Mouse (Mus musculus) liver, postnatal 0 days (tissue): ENCODE measurements around the gene Ntm. TPM values are rescaled to one million over a fixed set of nuclear protein-coding genes. Genes with fewer than 3 reads are reported as not detected.

Source experiments
- ATAC-seq: fragments of 200-750 bp; cut with Nextera tagmentation; 2 replicates; pipeline ENCODE4 v1.8.0; 2017; ENCODE audit warnings: mild to moderate bottlenecking, moderate library complexity
- DNase-seq: peaks from one replicate; pipeline ENCODE4 v3.0.0-alpha.2; 2016
- H3K27ac ChIP-seq: fragments of 300-500 bp; sonication (generic); 2 replicates; pipeline ENCODE4 v1.5.1; 2014; ENCODE audit warnings: antibody characterized with exemption, moderate library complexity, mild to moderate bottlenecking, low read depth
- H3K27me3 ChIP-seq: fragments of 300-500 bp; sonication (generic); 2 replicates; pipeline ENCODE4 v1.6.1; 2014; ENCODE audit warnings: low read length, control low read depth, mixed read lengths; ENCODE audit not compliant: insufficient read depth
- H3K36me3 ChIP-seq: fragments of 300-500 bp; sonication (generic); replicated peaks from 2 replicates; pipeline ENCODE4 v1.6.1; 2014; ENCODE audit warnings: mild to moderate bottlenecking, control low read depth, low read length, moderate library complexity, mixed read lengths; ENCODE audit not compliant: insufficient read depth
- H3K4me1 ChIP-seq: fragments of 300-500 bp; sonication (generic); 2 replicates; pipeline ENCODE4 v1.6.1; 2014; ENCODE audit warnings: antibody characterized with exemption, mild to moderate bottlenecking, control low read depth; ENCODE audit not compliant: insufficient read depth
- H3K4me2 ChIP-seq: fragments of 300-500 bp; sonication (generic); 2 replicates; pipeline ENCODE4 v1.6.1; 2014; ENCODE audit warnings: low read depth, mild to moderate bottlenecking, low read length, moderate library complexity, mixed read lengths
- H3K4me3 ChIP-seq: fragments of 300-500 bp; sonication (generic); 2 replicates; pipeline ENCODE4 v1.5.1; 2014; ENCODE audit warnings: low read depth, low read length
- H3K9ac ChIP-seq: fragments of 300-500 bp; sonication (generic); replicated peaks from 2 replicates; pipeline ENCODE4 v1.6.1; 2014; ENCODE audit warnings: mild to moderate bottlenecking, moderate library complexity
- H3K9me3 ChIP-seq: fragments of 300-500 bp; sonication (generic); 2 replicates; pipeline ENCODE4 v1.6.1; 2016; ENCODE audit warnings: mild to moderate bottlenecking, control low read depth, low read length, mixed read lengths
- CTCF ChIP-seq: sonication (generic); IDR thresholded peaks from 2 replicates; pipeline ENCODE4 v1.5.1; 2016; ENCODE audit warnings: antibody characterized with exemption, low read depth
- EP300 ChIP-seq: IDR thresholded peaks from 2 replicates; pipeline ENCODE4 v1.6.1; 2016; ENCODE audit warnings: antibody characterized with exemption, low read depth, mild to moderate bottlenecking
- WGBS: fragments of 180-500 bp; shearing (Covaris S2); extraction: QIAGEN DNeasy Blood & Tissue Kit; methylation state at CpG from one replicate; pipeline ENCODE4 v1.1.7; 2014; ENCODE audit not compliant: insufficient replicate concordance; 5-methylcytosine and 5-hydroxymethylcytosine counted together
- polyA plus RNA-seq: library from polyadenylated mRNA; unstranded; fragments of >200 nt; fragmentation: Nextera tagmentation; extraction: Ambion mirVana; gene quantifications from 2 replicates; pipeline ENCODE4 v1.2.1, GENCODE M21; 2015

Gene Ntm
- polyA plus RNA-seq, 1 experiment from 2014 or later = 1.00 TPM

GRCm38 (mm10) chr9:29369621-29370020, 593.3 kb downstream of the Ntm start:
- no peak for ATAC-seq
- Histone ChIP-seq H3K4me3 (no peak overlapping the region), H3K4me1 (no peaks in the 10 kb centered on the region), H3K9ac (no peak overlapping the region), H3K27me3 (no peaks in the 10 kb centered on the region), H3K36me3 (no peaks in the 10 kb centered on the region), H3K27ac (no peak overlapping the region), H3K4me2 (no peak overlapping the region), H3K9me3 (no peaks in the 10 kb centered on the region)
- 73% methylated on average over 3 of the region's 3 CpGs for WGBS
- TF ChIP-seq EP300 (no peak), CTCF (no peak)
- DNase-seq = no peak

- no peaks in the 10 kb centered on the region for H3K27me3 ChIP-seq
- no peak overlapping the region for H3K27ac ChIP-seq
- H3K36me3 ChIP-seq = no peaks in the 10 kb centered on the region
- no peaks in the 10 kb centered on the region for H3K4me1 ChIP-seq
- WGBS = 45% methylated on average over 3 of the region's 3 CpGs
- H3K9ac ChIP-seq = no peak overlapping the region
- TF ChIP-seq CTCF (no peak), EP300 (no peak)
- no peak for DNase-seq
- no peak overlapping the region for H3K4me2 ChIP-seq
- no peak overlapping the region for H3K4me3 ChIP-seq
- no peak for ATAC-seq
- no peaks in the 10 kb centered on the region for H3K9me3 ChIP-seq
These were observed 594.6 kb downstream of the Ntm start for GRCm38 (mm10) chr9:29368291-29368690.

GRCm38 (mm10) chr9:29357796-29358195, 605.1 kb downstream of the Ntm start:
- Histone ChIP-seq H3K36me3 (no peaks in the 10 kb centered on the region), H3K27me3 (no peaks in the 10 kb centered on the region), H3K9me3 (no peaks in the 10 kb centered on the region)

GRCm38 (mm10) chr9:29342303-29342702, 620.6 kb downstream of the Ntm start:
- Histone ChIP-seq H3K27me3 (no peaks in the 10 kb centered on the region), H3K27ac (no peak overlapping the region), H3K9me3 (no peaks in the 10 kb centered on the region), H3K36me3 (no peaks in the 10 kb centered on the region), H3K4me2 (no peak overlapping the region), H3K4me1 (no peaks in the 10 kb centered on the region), H3K9ac (no peak overlapping the region), H3K4me3 (no peak overlapping the region)
- no peak for DNase-seq
- WGBS = 65% methylated on average over 7 of the region's 7 CpGs
- no peak for TF ChIP-seq CTCF
- no peak for TF ChIP-seq EP300
- ATAC-seq = no peak

More at GRCm38 (mm10) chr9:29357796-29358195, 605.1 kb downstream of the Ntm start:
- Histone ChIP-seq H3K4me3 (no peak overlapping the region), H3K9ac (no peak overlapping the region), H3K4me2 (no peak overlapping the region), H3K4me1 (no peaks in the 10 kb centered on the region), H3K27ac (no peak overlapping the region)
- TF ChIP-seq CTCF (no peak), EP300 (no peak)
- no peak for DNase-seq
- no peak for ATAC-seq
- 78% methylated on average over 4 of the region's 4 CpGs for WGBS

GRCm38 (mm10) chr9:29341292-29341691, 621.6 kb downstream of the Ntm start:
- TF ChIP-seq EP300 = no peak
- no peak for ATAC-seq
- H3K4me1 ChIP-seq = no peaks in the 10 kb centered on the region
- no peak overlapping the region for H3K9ac ChIP-seq
- WGBS = 82% methylated on average over 3 of the region's 3 CpGs
- DNase-seq = no peak
- no peaks in the 10 kb centered on the region for H3K27me3 ChIP-seq
- no peak overlapping the region for H3K4me2 ChIP-seq
- no peak overlapping the region for H3K4me3 ChIP-seq
- H3K36me3 ChIP-seq = no peaks in the 10 kb centered on the region
- no peak overlapping the region for H3K27ac ChIP-seq
- no peaks in the 10 kb centered on the region for H3K9me3 ChIP-seq

GRCm38 (mm10) chr9:29335671-29336070, 627.3 kb downstream of the Ntm start:
- no peaks in the 10 kb centered on the region for H3K36me3 ChIP-seq
- WGBS = 72% methylated on average over 2 of the region's 2 CpGs

More at GRCm38 (mm10) chr9:29335671-29336070, 627.3 kb downstream of the Ntm start:
- TF ChIP-seq CTCF (no peak), EP300 (no peak)
- no peaks in the 10 kb centered on the region for H3K9me3 ChIP-seq
- H3K27ac ChIP-seq = no peak overlapping the region
- no peak overlapping the region for H3K4me2 ChIP-seq
- ATAC-seq = no peak
- no peak overlapping the region for H3K9ac ChIP-seq
- no peaks in the 10 kb centered on the region for H3K27me3 ChIP-seq
- H3K4me3 ChIP-seq = no peak overlapping the region
- H3K4me1 ChIP-seq = no peaks in the 10 kb centered on the region
- DNase-seq = no peak
